Mouse (Mus musculus) left cerebral cortex, postnatal 4 days (tissue): ENCODE results near the gene H60b. TPM values are rescaled to one million over a fixed set of nuclear protein-coding genes. Genes with fewer than 3 reads are reported as not detected.
"Not testable (repeated sequence)": the region's sequence is repeated elsewhere in the genome, so short reads cannot be mapped to it uniquely, and the experiment has no call there.

Experiments
- DNase-seq: peaks from one replicate; pipeline ENCODE4 v3.0.0-alpha.2; 2022
- intact Hi-C: fragments of 180-260 bp; cut with DNase I; formaldehyde crosslinking; loops from one replicate; pipeline ENCODE4 v1.15.1; 2025
- total RNA-seq, 2 experiments: library from RNA; stranded (reverse); gene quantifications; 2 replicates each; pipeline ENCODE4 v1.2.3; 2021

The H60b gene
- total RNA-seq, 2 experiments from 2014 or later = 0.34 to 0.36 TPM

DNA sequence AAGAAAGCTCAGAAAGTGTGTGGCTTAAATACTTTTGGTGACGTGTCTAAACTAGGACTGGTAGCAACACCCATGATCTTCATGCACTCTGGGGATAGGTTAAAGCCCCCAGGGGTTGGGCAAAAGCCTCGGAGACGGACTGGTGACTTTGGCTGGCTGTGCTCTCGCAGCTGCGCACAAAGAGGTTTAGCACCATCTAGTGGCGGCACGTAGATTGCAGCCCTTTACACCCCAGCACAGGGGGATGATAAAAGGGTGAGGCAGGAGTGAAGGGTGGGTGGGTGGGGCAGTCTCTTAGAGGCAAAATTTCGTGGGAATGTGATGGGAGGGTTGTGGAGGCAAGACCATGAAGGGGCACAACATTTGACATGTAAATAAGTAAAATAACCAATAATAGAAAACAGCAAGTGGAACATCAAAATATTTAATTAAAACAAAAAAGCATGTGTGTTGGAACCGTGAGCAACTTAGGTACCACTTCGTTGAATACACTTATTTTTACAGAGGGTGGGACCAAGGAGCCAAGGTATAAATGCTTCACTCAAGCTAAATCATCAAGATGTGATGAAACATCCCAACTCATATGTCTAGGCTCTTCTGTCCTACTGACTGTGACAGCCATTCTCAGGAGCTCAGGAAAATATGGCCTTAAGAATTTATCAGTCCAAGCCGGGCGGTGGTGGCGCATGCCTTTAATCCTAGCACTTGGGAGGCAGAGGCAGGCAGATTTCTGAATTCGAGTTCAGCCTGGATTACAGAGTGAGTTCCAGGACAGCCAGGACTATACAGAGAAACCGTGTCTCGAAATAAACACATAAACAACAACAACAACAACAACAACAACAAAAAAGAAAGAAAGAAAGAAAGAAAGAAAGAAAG, 5.6 kb downstream of the H60b start:
- DNase-seq = peak; percentile 75
- intact Hi-C loops = not testable (repeated sequence)

DNA sequence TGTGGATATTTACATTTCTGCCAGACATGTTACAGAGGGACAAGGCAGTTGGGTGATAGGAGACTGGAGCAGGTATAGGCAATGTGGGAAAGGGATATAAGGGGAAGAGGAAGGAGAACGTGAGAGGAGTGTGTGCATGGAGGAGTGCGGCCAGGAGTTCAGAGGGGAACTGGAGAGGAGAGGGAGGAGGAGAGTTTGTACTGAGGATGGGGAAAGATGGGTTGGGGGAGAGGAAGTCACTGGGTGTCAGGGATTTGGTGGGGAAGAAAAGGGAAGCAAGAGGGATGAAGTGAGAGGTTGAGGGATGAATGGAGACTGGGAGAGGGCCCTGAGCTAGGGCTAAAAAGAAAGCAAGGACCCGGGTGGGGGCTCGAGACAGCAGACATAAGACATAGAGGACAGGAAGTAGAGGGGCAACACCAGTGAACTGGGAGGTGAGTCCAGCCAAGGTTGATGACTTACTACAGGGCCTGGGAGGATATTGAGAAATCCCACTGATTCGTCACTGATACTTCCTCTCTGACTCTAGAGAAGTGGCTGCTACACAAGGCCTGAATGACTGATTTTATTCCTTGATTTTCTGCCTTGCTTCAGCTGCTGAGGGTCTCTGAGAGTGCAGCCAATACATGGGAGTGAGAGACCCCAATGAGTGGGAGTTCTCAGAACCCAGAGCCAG, 7.1 kb downstream of the H60b start:
- intact Hi-C loops, DNase-seq: not testable (repeated sequence)

DNA sequence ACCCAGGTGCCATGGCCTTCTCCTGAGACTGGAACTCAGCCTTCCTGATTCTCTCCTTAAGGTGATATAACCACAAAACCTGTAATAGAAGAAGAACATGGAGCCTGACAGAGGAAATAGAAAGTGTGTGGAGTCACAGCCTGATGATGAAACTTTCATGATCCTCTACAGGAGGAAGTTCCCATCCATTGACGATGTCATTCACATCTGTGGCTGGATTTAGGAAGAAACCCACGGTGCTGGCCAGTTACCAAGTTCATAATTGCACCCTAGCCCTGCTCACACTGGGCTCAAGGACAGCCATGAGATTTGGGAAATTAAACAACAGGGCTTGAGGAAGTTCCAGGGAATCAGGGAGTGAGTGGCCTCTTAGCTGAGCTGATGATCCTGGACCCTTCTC, 7.6 kb downstream of the H60b start:
- intact Hi-C loops, DNase-seq: not testable (repeated sequence)

DNA sequence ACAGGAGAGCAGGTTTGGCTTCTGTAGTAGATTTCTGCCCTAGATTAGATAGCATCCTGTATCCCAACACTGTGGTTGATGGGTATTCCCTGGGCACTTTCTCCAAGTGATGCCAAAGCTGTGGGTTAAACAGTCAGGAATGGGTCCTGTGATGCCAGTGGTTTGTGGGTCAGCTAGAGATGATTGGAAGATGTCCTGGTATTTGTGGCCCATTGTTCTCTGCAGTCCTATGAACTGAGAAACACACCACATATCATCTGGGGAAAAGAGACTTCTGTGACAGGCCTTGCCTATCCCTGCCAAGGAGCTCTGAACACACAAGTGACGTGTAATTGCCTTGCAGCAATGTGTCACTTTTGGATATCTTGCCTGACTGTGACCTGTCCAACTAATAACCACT, 8.7 kb downstream of the H60b start:
- DNase-seq, intact Hi-C loops: not testable (repeated sequence)

DNA sequence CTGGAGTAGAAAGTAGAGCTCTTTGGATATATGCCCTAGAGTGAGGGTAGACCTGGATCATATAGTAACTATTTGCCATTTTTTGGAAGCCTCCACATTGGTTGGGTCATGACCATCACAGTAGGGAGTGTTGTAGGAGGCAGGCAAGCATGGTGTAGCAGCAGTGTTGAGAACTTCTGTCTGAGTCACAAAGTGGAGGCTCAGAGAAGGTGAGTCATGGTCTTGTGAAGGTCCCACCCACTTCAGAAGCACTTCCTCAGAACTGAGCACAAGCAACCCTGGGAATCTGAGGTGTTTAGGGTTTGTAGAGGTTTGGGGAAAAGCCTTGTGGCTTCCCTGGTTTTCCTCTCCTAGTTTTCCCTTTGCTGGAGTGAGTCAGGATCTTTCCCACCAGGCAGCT, 10.7 kb downstream of the H60b start:
- DNase-seq, intact Hi-C loops: not testable (repeated sequence)

DNA sequence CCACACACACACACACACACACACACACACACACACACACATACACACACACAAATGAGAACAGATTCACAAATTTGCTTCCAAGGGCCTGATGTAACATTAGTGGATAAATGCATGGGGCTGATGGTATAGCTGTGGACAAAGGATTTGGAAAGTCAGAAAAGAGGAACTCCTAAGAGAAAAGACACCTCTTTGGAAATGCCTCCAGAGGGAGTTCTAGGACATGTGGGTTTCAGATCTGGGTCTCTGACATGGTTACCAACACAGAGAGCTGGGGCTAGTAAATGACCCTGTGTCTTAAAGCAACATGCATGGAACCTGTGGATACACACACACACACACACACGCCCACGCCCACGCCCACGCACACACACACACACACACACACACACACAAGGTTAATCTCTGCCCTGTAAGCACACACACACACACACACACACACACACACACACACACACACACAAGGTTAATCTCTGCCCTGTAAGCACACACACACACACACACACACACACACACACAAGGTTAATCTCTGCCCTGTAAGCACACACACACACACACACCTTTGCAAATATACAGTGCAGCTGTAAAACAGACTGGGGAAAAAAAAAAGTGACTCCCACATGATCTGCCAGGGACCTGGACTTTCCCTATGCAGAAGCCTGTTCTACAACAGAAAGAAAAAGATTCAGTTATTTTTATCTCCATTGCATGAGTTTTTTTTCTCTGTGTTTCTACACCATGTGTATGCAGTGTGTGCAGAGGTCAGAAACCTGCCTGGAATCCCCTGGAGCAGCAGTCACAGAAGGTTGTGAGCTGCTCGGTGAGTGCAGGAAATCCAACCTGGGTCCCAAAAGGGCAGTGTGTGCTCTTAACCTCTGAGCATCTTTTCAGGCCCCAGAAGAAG, 14.3 kb downstream of the H60b start:
- DNase-seq, intact Hi-C loops: not testable (repeated sequence)

DNA sequence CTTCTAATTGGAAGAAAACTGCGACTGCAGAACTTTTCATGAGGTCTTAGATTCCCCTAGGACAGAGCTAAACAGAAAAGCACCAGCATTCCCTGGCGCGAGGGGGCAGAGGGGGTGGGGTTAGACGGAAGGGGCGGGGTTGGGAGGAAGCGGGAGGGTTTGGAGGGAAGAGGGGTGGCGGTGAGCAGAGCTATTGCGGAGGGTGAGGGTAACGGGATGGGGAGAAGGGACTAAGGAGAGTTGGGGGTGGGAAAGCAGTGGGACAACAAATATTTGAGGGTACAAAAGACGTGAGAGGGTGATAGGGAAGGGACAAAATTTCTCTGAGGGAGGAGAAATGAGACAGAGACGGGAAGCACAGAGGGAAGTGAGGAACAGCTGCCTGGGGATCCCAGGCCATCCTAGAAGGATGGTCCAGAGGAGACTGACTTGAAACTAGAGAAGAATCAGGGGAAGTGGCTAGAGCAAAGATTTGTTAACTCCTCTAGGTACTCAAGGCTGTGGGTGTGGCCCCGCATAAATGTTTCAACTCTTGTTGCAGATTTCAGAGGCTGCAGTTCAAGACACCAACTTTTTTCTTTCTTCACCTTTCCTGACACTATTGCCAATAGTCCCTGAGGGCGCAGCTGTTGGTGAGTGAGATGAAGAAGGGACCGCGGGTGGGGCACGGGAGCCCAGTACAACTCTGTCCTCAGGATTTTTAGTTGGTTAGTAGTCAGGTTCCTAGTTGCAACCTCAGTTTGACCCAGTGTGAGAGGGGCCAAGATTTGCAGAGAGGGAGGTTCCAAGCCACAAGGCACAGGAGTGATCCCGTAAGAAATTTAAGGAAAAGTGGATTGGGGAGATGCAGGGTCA, 15.2 kb downstream of the H60b start:
- DNase-seq, intact Hi-C loops: not testable (repeated sequence)

DNA sequence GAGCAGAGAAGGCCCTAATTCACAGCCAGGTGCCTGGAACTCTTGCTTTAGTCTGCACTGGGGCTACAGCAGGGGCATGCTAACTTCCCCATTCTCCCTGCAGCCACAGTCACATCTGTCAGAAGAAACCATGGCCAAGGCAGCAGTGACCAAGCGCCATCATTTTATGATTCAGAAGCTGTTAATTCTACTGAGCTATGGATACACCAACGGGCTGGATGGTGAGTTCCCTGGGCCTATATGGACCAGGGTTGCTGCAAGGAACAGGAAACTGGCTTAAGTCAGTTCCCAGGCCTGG, 15.8 kb downstream of the H60b start:
- intact Hi-C loops, DNase-seq: not testable (repeated sequence)

DNA sequence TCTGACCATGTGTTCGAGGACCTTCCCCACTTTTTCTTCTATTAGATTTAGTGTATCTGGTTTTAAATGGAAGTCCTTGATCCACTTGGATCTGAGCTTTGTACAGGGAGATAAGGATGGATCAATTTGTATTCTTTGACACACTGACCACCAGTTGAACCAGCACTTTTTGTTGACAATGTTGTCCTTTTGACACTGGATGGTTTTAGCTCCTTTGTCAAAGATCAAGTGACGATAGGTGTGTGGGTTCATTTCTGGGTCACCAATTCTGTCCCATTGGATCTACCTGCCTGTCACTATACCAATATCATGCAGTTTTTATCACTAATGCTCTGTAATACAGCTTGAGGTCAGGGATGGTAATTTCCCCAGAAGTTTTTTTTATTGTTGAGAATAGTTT, 18.1 kb downstream of the H60b start:
- intact Hi-C loops, DNase-seq: not testable (repeated sequence)

DNA sequence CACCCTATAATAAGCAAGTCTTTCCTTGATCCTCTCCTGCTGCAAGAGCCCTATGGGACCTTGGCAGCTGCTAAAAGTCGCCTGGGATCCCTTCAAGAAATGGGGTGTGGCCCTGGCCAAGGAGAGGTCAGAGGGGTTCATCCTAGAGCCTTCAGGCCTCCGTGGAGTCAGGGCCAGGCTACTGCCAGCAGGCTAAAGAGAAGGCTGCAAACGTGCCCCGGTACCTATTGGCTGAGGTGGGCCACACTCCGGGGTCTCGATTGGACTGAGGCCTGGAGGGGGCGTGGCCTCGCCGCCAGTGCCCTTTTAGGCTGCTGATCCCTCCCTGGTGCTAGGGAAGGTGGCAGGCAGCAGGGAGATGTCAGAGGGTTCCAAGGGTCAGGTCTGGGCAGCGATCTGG, 32.6 kb downstream of the H60b start:
- DNase-seq, intact Hi-C loops: not testable (repeated sequence)

DNA sequence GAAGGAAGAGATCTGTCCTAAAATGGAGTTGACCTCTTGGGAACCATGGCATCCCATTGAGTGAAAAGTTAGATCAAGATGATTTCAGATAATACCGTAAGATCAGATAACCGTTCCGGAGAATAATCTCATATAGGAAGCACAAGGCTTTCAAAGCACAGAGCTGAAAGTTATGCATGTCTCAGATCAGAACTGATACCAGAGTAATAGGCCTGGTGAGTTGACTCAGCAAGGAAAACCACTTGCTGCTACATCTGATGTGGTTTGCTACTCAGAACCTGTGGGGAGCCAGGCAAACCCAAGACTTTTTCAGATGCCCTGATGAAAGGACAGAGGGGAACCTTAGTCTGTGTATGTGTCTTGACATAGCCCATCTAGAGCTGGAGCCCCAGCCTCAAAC, 43.0 kb downstream of the H60b start:
- DNase-seq, intact Hi-C loops: not testable (repeated sequence)

DNA sequence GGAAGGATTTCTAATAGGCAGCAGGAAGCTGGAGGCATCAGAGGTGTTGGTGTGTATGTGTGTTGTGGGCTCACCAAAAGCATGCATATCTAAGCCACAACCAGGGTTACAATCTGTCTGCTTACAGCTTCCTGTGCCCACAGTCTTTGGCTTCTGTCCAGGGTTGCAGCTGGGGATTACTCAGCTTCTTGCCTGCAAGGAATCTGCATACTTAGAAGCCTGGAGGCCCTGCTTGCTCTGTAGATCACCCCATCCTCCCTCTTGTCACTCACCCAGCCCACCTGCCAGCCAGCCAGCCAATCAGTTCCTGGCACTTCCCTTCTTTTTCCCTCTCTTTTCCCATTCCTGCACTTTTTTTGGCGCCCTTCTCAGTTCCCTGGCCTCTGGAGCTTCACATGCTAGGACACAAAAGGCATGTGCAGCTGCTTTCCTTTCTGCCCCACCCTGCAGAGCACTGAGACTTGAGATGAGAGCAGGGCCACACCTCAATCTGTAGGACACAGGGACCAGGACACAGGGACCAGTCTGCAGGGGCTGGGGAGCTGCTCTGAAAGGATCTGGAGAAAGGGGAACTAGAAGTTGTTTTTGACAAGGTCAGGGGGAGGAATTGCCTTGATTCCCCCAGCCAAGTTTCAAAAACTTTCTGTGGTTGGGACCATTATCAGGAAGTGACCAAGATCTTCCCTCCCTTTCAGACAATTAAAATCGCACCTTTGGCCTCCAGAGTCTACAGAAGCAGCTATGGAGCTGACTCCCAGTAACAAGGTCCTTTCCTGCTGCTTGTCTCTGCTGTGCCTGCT, 44.6 kb downstream of the H60b start:
- intact Hi-C loops, DNase-seq: not testable (repeated sequence)

DNA sequence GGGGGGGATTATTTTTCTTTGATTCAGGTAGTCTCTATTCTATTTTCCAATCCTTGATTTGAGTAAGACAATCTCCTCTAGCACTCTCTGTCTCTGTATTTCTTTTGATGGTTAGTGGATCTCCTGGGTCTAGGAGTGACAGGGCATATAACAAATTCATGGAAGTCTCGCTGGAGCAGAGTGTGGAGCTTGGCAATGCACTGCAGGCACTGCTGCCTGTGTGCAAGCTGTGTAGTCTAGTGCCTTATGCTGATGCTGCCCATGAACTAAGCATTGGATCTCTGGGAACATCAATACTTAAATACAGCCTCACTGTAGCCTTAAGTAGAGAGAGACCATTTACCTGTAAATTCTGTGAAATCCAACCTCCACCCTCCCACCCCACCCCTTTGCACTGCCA, 48.1 kb downstream of the H60b start:
- DNase-seq, intact Hi-C loops: not testable (repeated sequence)

DNA sequence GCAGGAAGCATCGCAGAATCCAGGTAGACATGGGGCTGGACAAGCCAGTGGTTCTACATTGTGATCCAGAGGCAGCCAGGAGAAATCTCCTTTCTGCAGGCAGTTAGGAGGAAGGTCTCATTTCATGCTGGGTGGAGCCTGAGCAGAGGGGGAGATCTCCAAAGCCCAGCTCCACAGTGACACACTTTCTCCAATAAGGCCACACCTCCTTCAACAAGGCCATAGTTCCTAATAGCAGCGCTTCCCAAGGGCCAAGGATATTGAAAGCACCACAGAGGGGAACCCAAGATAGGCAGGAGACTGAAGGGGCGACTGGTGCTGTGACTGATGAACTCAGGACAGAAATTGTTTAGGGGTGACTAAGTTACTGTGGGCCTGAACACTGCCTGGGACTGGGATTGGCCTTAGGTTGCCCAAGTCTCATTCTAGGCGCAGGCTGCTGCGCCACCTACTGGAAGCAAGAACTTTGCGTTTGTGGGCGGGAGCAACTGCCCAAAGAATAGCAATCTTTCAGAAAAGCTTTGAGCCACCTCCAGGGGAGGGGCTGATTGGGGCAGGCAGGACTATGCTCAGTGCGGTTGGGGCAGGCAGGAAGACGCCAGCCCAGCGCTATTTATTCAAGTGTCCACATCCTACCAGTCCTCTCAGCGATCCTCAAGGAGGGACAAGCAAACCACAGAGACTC, 53.8 kb downstream of the H60b start:
- DNase-seq = peak; percentile 45
- intact Hi-C loops = not testable (repeated sequence)

DNA sequence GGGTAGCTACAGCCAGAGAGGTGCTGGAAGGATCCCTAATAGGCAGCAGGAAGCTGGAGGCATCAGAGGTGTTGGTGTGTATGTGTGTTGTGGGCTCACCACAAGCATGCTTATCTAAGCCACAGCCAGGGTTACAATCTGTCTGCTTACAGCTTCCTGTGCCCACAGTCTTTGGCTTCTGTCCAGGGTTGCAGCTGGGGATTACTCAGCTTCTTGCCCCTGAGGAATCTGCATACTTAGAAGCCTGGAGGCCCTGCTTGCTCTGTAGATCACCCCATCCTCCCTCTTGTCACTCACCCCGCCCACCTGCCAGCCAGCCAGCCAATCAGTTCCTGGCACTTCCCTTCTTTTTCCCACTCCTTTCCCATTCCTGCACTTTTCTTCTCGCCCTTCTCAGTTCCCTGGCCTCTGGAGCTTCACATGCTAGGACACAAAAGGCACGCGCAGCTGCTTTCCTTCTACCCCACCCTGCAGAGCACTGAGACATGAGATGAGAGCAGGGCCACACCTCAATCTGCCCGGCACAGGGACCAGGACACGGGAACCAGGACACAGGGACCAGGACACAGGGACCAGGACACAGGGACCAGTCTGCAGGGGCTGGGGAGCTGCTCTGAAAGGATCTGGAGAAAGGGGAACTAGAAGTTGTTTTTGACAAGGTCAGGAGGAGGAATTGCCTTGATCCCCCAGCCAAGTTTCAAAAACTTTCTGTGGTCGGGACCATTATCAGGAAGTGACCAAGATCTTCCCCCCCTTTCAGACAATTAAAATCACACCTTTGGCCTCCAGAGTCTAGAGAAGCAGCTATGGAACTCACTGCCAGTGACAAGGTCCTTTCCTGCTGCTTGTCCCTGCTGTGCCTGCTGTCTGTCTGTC, 65.3 kb downstream of the H60b start:
- intact Hi-C loops = not testable (repeated sequence)
- peak; percentile 19 for DNase-seq

DNA sequence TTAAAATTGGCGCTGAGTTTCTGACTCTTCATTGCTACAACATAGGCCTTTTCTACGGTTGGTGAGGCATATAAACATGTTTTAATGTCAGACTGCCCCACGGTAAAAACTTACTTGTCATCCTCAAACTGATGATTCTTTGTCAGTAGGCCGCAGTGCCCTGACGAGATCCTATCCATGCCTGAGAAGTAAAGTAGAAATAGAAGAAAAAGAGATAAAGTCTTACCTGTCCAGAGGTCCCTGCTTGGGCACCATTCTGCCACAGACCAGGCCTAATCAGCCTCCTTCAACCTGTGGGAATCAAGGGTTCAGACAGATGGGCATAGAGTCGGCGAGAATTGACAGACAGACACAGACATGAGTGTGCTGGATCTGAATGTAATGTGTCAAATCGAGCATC, 106.7 kb downstream of the H60b start:
- intact Hi-C loops = no loop called here

DNA sequence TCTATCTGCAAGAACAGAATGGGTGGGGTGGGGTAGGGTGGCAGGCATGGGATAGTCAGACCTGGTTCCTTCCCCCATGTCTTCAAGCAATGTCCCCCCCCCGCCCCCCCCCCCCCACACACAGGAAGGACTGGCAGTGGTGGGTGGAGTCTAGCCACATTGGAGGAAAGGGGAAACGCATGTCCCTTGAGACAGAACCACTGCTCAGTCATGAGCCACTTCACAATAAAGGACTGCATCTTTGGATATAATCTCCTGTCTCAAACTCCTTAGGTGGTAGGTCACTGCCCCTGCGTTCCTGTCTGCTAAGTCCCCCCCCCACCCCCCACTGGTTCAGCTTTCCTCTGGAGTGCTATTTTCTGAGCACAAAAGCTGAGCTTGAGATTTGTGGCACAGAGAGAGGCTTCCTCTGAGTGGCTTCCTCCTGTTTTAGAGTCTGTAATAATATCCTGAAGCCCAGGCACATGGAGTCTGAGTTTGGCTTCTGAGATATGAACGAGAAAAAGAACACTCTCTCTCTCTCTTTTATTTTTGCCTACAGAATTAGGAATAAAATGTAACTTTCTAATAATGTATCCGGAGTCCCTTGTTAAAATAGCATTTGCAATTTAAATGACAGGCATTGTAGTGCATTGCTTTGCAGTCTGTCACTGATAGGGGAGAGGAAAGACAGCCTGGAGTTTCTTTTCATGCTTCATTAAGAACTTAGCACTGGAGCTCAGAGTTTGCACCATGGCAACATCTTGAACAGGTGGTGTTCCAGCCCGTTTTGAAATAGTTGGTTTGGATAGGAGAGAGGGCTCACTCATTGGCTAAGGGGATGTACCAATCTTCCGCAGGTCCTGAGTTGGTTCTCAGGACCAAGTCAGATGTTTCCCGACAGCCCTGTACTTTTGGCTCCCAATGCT, 112.7 kb downstream of the H60b start:
- intact Hi-C loops, DNase-seq: not testable (repeated sequence)

More for the DNA sequence above, 106.7 kb downstream of the H60b start:
- no peak for DNase-seq
